Mouse (Mus musculus): ENCODE results near the gene Phldb2. TPM values are rescaled to one million over a fixed set of nuclear protein-coding genes. Genes with fewer than 3 reads are reported as not detected.

Gene Phldb2
- total and polyA plus RNA-seq, 3 experiments = 0.04 TPM; not detected in 2

- Histone ChIP-seq H3K4me1 (ENCODE audit: control insufficient read depth in 1 of 2, insufficient read depth in 2 of 2) (0 out of 4 replicates have a peak, but pooled peaks cover 0 to 3% of the 10 kb centered on the region in 2 experiments), H3K36me3 (replicated peaks in 1 of 2; ENCODE audit: control insufficient read depth in 1 of 2, insufficient read depth in 1 of 2, low read length in 1 of 2) (no peaks in the 10 kb centered on the region), H3K27me3 (replicated peaks) (no peaks in the 10 kb centered on the region), H3K9me3 (replicated peaks; ENCODE audit: low read length) (no peaks in the 10 kb centered on the region), H3K27ac (ENCODE audit: insufficient read depth, low read depth) (no peak overlapping the region), H3K79me2 (replicated peaks; ENCODE audit: control insufficient read depth, extremely low read depth, insufficient read depth, poor library complexity, severe bottlenecking) (no peaks in the 10 kb centered on the region), H3K9ac (ENCODE audit: insufficient read depth, low read depth) (no peak overlapping the region), H3K4me2 (ENCODE audit: insufficient read depth, low read depth, poor library complexity, severe bottlenecking) (no peak overlapping the region), H3K4me3 (replicated peaks in 1 of 3; ENCODE audit: low read depth in 2 of 3, low read length in 2 of 3, poor library complexity in 1 of 3) (no peak overlapping the region)
- TF ChIP-seq MAZ (IDR thresholded peaks at IDR 0.05; ENCODE audit: low read depth, low read length) (no peak), KAT2A (IDR thresholded peaks at IDR 0.05; ENCODE audit: insufficient replicate concordance, low read length) (no peak), ZMIZ1 (IDR thresholded peaks at IDR 0.05; ENCODE audit: low read depth, low read length) (no peak), UBTF (IDR thresholded peaks at IDR 0.05; ENCODE audit: low read depth, low read length) (no peak)
- in situ Hi-C loops (cut with MboI; ENCODE audit: low pct_ligation_motif_present, low pct_unique_long_range_greater_than_20kb, low sequenced_read_pairs) = no loop called here
- DNase-seq (ENCODE audit: extremely low read depth) = no peak
- dilution Hi-C loops (cut with MboI; ENCODE audit: extremely low pct_ligation_motif_present, extremely low pct_unique_long_range_greater_than_20kb, low sequenced_read_pairs) = no loop called here
Observed at GRCm38 (mm10) chr16:45928090-45928489, 25.3 kb downstream of the Phldb2 start.

DNA sequence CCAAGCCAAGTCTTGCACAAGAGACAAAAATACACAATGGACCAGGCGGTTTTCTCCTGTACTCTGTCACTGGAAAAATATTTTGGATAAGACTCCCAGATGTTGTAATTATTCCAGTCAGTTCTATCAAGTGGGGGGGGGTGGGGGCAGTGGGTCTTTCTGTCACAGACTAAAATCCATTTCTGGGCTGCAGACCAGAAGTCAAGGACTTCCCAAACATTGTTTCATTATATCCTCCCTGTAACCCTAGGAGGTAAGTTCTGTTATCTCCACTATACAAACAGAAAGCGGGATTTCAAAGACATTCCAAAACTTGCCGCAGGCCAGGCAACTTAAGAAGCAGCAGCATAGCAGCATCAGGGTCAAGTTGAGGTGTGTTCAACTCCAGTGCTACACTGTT lies 25.8 kb downstream of the Phldb2 start:
- Histone ChIP-seq H3K36me3 (replicated peaks in 1 of 2; ENCODE audit: control insufficient read depth in 1 of 2, insufficient read depth in 1 of 2, low read length in 1 of 2) (no peaks in the 10 kb centered on the region), H3K79me2 (replicated peaks; ENCODE audit: control insufficient read depth, extremely low read depth, insufficient read depth, poor library complexity, severe bottlenecking) (no peaks in the 10 kb centered on the region), H3K27me3 (replicated peaks) (no peaks in the 10 kb centered on the region), H3K27ac (ENCODE audit: insufficient read depth, low read depth) (no peak overlapping the region), H3K9me3 (replicated peaks; ENCODE audit: low read length) (no peaks in the 10 kb centered on the region), H3K4me1 (ENCODE audit: control insufficient read depth in 1 of 2, insufficient read depth in 2 of 2) (0 out of 4 replicates have a peak, but pooled peaks cover 0 to 3% of the 10 kb centered on the region in 2 experiments), H3K4me2 (ENCODE audit: insufficient read depth, low read depth, poor library complexity, severe bottlenecking) (no peak overlapping the region), H3K9ac (ENCODE audit: insufficient read depth, low read depth) (no peak overlapping the region), H3K4me3 (replicated peaks in 1 of 3; ENCODE audit: low read depth in 2 of 3, low read length in 2 of 3, poor library complexity in 1 of 3) (no peak overlapping the region)
- no peak for TF ChIP-seq IRF4 (IDR thresholded peaks at IDR 0.05; ENCODE audit: low read depth, low read length)
- no peak for TF ChIP-seq MAX (IDR thresholded peaks at IDR 0.05; ENCODE audit: low read length)
- no peak for TF ChIP-seq USF1 (IDR thresholded peaks at IDR 0.05; ENCODE audit: low read depth, low read length)
- no peak for TF ChIP-seq EP300 (IDR thresholded peaks at IDR 0.05; ENCODE audit: low read length)
- TF ChIP-seq USF2 (conservative IDR thresholded peaks at IDR 0.05; ENCODE audit: low read depth, low read length) = no peak
- TF ChIP-seq MAFK (IDR thresholded peaks at IDR 0.05; ENCODE audit: insufficient replicate concordance, low read length) = no peak
- no peak for TF ChIP-seq ZMIZ1 (IDR thresholded peaks at IDR 0.05; ENCODE audit: low read depth, low read length)
- TF ChIP-seq ZNF384 (IDR thresholded peaks at IDR 0.05; ENCODE audit: low read depth, low read length) = no peak
- no peak for TF ChIP-seq MXI1 (IDR thresholded peaks at IDR 0.05; ENCODE audit: low read depth, low read length)
- no peak for TF ChIP-seq SIN3A (IDR thresholded peaks at IDR 0.05; ENCODE audit: low read length)
- TF ChIP-seq NELFE (IDR thresholded peaks at IDR 0.05; ENCODE audit: low read depth, low read length) = no peak
- no peak for TF ChIP-seq ZKSCAN1 (IDR thresholded peaks at IDR 0.05; ENCODE audit: borderline replicate concordance, low read depth, low read length)
- no peak for TF ChIP-seq HCFC1 (IDR thresholded peaks at IDR 0.05; ENCODE audit: low read depth, low read length)
- TF ChIP-seq BHLHE40 (IDR thresholded peaks at IDR 0.05; ENCODE audit: low read depth, low read length) = no peak
- no peak for TF ChIP-seq CHD2 (IDR thresholded peaks at IDR 0.05; ENCODE audit: low read length)
- no peak for TF ChIP-seq ZC3H11A (IDR thresholded peaks at IDR 0.05; ENCODE audit: low read depth, low read length)
- no peak for TF ChIP-seq SMC3 (IDR thresholded peaks at IDR 0.05; ENCODE audit: low read depth, low read length)
- TF ChIP-seq RCOR1 (conservative IDR thresholded peaks at IDR 0.05; ENCODE audit: low read depth, low read length) = no peak
- no peak for TF ChIP-seq TBP (conservative IDR thresholded peaks at IDR 0.05; ENCODE audit: low read depth, low read length)
- TF ChIP-seq UBTF (IDR thresholded peaks at IDR 0.05; ENCODE audit: low read depth, low read length) = no peak
- dilution Hi-C loops (cut with MboI; ENCODE audit: extremely low pct_ligation_motif_present, extremely low pct_unique_long_range_greater_than_20kb, low sequenced_read_pairs) = no loop called here
- no peak for DNase-seq (ENCODE audit: extremely low read depth)
- in situ Hi-C loops (cut with MboI; ENCODE audit: low pct_ligation_motif_present, low pct_unique_long_range_greater_than_20kb, low sequenced_read_pairs) = no loop called here
